Mouse (Mus musculus): ENCODE measurements at regions not wholly inside any gene's neighbourhood (a gene's known extent, or its start where the extent isn't known, plus 50 kb on each side); places are given as distances from the start of the nearest gene placed in this dataset.

DNA sequence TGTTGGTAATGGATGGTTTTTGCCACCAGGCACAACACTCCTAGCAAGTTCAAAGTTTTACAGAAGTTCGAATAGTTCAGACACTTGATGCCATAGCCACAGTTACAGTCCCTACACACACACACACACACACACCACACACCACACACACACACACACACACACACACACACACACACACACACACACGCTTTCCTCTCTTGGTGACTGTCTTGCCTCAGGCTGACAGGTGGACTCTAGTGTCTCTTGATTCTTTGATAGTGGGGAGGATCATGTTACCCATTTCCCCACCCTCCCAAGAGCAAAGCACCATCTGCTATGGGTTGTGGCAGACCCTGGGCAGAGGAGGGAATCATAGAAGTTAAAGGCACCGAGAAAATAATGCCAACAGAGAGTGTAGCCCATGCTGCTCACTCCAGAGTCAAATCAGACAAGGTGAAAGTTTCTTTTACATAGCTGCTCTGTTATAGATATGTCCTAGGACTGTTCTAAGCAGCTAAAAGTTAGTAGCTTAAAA is 75.9 kb downstream of the Klhl25 start:
- DNase-seq (ENCODE audit: low spot score) = no peak
- intact Hi-C loops (cut with DNase I) = loop anchor here (10.0 kb wide), 1 partner anchor 431 kb away; no protein-coding TSS in a partner anchor

DNA sequence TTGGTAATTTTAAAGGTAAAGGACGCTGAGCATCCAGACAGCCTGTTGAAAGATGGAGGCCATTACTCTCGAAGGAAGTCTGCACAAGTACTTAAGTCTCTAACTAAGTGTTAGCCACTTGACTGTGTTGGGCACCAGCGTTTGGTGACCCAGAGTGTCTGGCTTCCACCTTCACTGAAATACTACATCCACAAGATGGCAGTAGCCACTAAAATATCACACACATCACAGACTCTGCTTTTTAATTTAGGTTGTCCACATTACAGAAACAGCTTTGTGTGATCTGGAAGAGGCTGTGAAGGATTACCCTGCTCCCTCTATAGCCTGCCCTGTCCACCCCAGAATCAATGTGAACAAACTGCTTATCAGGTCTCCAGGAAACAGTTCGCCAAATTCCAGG is 79.4 kb downstream of the Klhl25 start:
- no peak for DNase-seq (ENCODE audit: low spot score)
- intact Hi-C loops (cut with DNase I) = loop anchor here (10.0 kb wide), 1 partner anchor 427 kb away; no protein-coding TSS in a partner anchor

DNA sequence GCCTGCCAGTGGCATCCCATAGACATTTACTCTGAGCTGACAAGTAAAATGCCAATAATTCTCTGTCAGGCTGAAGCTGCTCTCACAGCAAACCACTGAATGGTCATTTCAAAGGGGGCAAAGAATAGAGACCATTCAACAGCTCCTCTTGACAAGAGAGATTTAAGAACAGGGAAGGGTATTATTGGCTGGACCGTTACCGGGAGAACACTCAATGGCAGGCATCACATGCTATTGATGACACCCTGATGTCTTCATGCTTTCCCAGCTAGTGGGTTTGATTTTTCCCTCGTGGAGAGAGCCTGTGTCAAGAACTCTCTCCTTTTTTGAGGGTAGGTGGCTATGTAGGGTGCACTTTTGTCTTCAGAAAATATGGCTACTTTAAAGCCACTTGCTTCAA is 95.7 kb downstream of the Klhl25 start:
- DNase-seq (ENCODE audit: low spot score) = no peak
- intact Hi-C loops (cut with DNase I) = no loop called here

DNA sequence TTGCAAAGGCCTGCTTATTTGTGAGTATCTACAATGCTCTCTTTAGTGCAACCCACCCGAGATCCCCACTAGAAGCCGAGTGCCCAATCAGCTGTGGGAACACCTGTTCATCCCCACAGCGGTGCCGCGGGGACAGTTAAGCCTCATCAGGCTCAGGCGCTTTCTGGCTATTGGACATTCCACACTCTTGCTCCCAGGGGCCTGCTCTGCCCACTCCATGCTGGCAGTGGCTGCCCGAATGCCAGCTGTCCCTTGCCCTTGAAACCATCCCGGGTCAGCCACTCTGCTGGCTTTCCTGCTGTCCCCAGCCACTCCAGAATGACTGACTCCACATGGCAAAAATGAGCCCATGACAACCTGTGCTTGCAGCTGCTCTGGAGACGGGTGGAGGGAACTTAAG is 107.6 kb downstream of the Klhl25 start:
- intact Hi-C loops (cut with DNase I) = no loop called here
- DNase-seq (ENCODE audit: low spot score) = no peak

DNA sequence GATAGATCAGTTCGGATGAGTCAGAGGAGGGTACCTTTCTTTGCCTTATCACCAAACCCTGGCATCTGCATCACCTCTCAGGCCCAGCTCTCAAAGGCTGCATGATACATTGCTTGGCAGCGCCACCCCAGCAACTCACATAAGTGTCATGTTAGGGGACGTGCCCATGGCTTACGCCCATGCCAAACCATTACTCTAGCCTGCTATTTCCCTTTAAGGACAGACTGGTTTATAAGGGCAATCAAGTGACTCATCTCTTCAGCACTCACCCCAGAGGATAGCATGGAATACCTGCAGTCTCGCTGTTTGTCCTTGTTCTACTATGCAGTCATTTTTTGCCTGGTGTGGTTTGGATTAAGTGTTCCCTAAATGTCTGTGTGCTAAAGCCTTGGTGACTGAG is 109.3 kb downstream of the Klhl25 start:
- intact Hi-C loops (cut with DNase I) = no loop called here
- no peak for DNase-seq (ENCODE audit: low spot score)

DNA sequence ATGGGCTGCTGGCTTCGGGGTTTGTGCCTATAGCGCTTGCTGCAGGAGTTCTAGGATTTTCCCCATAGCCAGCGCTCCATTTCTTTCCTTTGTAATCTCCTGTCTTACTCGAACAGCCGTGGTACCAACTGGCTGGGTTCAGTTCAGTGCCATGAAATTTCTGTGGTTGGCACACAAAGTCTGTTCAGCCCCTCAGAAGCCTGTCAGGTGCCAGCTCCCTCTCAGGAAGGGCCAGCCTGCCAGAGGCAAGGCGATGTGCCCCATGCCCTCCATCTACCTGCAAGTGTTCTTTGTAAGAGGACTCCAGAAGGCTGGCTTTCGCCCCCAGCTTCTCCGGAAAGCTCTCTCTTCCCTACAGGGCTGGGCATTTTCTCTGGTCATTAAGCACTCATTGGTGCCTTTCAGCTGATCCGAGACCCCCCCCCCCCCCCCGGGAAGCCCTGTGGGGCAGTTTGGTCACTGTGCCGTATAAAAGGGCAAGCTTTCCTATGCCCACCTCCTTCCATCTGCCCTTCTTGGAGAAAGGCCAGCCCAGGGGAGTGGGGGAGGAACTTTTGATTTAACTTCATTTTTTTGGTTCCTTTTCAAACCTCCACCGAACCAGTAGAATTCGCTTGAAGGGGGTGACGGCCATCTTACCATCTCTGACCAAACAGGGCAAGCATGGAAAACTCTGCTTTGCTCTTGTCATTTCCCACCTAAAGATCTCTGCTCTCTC is 112.0 kb downstream of the Klhl25 start:
- DNase-seq (ENCODE audit: low spot score) = no peak
- intact Hi-C loops (cut with DNase I) = no loop called here

DNA sequence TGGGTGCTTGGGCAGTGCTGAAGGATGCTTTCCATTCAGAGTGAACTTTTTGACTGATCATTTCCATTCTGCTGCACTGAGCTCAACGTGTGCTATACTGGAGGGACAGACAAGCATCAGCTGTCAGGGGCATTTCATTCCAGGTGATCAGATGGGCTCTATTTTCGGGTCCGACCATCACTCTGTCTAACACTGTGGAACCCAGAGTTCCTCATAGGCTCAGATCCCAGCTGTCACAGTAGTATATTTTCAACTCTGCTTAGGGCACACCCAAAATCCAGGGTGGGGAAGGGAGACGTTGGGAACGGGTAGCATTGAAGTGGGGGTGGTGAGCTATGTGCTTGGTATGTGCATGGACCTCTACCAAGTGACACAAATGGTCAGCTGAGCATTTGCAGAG is 120.1 kb downstream of the Klhl25 start:
- intact Hi-C loops (cut with DNase I) = no loop called here
- DNase-seq (ENCODE audit: low spot score) = no peak

DNA sequence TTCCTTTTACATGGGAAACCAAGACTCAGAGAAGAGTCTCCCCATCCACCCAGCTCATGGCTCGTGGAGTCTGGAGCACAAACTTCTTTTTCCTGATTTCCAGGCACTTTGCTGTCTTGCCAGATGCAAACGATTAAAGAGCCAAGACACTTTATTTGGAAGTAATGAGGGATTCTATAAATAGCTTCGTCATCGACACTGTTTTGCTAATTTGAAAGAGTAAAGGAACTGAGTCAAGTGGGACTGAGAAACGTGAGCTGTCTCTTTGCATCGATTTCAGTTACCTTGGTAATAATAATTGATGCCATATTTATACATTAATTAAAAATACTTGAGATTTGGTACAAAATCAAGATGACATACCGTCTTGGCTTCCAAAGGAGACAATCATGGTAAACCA is 122.8 kb downstream of the Klhl25 start:
- intact Hi-C loops (cut with DNase I) = no loop called here
- no peak for DNase-seq (ENCODE audit: low spot score)

DNA sequence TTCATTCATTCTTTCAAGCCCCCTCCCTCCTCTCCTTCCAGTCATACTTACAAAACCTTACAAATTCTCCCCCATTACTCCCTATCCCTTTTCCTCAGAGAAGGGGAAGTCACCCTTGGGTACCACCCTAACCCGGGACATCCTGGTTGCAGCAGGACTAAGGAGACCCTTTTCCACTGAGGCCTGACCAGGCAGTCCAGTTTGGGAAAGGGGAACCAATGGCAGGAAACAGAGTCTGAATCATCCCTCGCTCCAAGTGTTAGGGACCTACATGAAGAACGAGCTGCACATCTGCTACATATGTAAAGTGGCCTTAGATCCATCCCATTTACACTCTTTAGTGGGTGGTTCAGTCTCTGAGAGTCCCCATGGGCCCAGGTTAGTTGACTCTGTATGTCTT is 123.6 kb downstream of the Klhl25 start:
- intact Hi-C loops (cut with DNase I) = no loop called here
- DNase-seq (ENCODE audit: low spot score) = no peak

DNA sequence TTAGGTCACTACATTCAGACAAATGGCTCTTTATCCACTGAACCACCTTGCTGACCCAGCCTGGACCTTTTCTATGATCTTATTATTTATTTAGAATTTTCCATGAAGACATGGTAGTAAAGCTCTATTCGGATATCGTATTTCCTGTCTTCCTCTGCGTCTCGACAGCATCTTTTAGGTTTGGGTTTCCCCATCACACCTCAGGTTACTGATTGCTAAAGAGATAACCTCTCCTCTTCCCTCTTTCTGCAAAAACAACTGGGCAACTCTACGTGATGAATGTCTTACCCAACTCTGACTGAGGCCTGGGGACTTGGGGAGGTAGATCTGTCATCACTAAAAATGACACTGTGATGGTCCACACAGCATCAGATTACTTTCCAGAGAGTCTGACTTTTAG is 133.4 kb downstream of the Klhl25 start:
- intact Hi-C loops (cut with DNase I) = no loop called here
- DNase-seq (ENCODE audit: low spot score) = no peak

DNA sequence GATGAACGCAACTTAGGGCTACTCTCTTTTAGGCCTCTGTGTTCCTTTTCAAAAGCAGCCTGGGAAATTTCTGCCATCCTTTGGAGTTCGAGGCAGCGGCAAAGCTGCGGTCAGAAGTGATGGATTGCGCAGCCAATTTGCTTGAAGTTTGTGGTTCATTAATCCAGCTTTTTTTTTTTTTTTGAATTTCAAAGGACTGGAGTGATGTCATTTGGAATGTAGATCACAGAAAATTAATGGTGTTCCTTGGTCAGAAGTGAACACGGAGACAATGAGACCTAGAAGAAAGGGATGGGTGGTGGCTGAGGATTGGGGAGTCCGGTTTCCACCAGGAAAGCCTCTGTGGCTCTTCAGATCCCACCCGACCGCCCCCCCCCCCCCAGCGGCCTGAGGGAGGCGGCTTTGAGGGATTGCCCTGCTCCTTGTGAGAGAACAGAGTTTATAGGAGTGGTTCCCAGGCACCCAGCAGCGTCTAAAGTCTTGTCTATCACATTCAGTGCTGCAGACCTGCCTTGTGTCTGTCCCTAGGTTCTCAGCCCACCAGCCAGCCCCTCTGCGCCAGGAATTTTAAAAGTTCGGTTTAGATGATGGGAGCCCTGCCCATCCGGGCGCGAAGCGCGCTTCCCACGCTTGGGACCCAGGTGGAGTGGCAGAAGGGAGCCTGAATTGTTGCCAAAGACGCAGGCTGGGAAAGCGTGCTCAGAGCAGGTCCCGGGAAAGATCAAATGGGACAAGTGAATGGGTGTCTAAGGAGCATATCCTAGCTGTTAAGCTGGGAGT is 135.1 kb downstream of the Klhl25 start:
- intact Hi-C loops (cut with DNase I) = no loop called here
- no peak for DNase-seq (ENCODE audit: low spot score)

DNA sequence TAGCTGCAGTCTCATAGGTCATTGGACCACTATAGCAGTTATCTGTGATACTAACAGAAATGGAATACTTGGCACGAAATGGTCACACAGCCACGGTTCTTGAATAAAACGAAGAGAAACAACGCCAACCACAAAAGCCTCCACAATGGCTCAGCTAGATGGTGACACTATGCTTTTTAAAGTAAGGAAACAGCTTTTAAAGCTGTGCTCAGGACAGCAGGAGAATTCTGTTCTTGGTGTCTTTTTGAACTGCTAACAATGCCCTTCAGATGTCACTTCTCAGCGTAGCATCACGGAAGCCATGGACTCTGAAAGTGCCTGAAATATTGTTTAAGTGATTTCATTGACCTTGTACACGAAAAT is 135.7 kb downstream of the Klhl25 start:
- intact Hi-C loops (cut with DNase I) = no loop called here
- DNase-seq (ENCODE audit: low spot score) = no peak

DNA sequence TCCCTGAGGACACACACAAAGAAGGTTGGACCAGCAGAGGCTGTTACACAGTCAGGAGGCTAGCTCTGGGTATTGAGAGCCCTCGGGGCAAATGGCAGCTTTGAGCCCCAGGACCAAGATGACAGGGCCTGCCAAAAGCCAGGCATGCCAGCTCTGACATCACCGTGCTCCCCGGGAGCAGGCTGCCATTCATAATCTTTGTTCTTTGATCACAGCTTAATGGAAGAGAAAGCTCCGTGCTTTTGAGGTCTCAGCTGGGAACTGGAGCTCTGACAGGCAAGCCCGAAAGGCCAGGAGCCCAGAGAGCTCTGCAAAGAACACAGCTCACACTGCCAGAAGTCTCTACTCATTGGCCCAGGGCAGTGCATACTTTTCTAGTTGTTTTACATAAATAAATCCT is 150.7 kb downstream of the Klhl25 start:
- DNase-seq (ENCODE audit: low spot score) = no peak
- intact Hi-C loops (cut with DNase I) = no loop called here

DNA sequence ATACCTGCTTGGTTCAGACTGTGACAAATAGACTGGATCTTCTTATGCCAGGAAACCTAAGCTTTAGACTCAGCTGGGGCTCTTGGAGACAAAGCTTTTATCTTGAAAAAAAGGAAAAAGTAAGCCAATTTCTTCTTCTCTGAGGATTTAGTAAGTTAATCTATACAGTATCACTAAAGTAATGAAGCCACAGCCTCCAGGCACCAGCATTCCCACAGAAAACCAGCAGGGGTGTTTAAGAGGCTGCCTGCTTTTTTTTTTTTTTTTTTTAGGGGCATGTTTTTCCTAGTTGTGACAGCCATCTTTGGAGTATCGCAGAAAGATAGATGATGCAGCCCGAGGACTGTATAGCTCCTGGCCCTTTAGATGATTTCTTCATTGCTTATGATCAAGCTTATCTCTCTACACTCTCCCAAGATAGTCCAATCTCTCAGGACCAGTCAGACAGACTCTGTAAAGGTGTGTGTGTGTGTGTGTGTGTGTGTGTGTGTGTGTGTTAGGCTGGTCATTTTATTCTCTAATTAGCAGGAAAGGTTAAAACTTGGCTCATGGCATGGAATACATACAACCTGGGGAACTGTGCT is 151.3 kb downstream of the Klhl25 start:
- DNase-seq (ENCODE audit: low spot score) = no peak
- intact Hi-C loops (cut with DNase I) = no loop called here

DNA sequence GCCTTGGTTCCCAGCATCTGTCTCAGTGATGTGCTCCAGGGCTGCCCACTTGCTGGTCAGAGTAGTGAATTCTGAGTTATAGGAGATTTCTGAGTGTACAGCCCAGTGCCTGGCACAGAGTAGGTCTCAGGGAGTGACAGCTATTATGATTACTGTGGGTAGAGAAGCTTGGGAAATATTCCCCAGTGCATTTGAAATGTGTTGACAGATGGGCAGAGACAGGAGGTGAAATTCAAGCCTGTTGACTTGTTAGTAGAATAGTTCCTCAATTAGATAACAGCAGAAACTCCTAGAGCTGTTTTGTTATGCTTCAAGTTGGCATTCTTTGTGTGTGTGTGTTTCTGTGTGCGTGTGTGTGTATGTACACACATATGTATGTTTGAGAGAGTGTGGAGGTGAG is 152.9 kb downstream of the Klhl25 start:
- intact Hi-C loops (cut with DNase I) = no loop called here
- DNase-seq (ENCODE audit: low spot score) = no peak

DNA sequence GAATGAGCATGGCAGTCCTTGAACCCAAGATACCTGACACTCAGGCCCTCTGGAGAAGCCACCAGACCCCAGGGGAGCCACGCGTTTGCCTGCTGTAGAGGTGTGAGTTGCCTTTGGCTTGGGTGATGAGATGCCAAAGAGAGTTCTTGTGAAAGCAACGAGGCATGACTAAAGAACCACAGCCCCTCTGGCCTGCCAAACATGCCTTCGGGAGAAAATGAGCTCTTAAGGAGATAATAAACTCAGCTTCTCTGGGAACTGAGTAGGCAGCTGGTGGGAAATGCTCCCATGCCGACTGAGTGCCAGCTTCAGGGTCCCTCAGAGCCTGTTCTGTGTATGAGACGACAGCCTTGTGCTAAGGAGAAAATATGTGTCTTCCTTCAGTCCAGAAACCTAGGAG is 160.1 kb downstream of the Klhl25 start:
- DNase-seq (ENCODE audit: low spot score) = no peak

DNA sequence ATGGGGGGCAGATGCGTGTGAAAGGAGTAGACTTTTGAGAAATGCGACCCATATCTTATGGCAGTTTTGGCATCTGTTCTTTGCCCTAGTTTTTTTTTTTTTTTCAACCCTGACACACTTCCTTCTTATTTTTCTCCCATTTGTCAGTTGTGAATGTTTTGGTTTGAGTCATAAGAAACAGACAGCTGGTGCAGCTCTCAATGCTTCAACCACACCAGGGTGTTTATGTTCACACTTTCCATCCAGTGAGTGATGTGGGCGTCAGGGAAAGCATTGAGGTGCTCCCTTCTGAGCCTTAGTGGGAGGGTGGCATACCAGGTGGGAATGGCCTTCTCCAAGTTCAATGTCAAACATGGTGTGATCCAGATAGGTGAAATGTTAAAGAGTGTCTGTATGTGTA is 181.9 kb upstream of the Agbl1 start:
- intact Hi-C loops (cut with DNase I) = no loop called here
- DNase-seq (ENCODE audit: low spot score) = no peak

More for the DNA sequence above, 160.1 kb downstream of the Klhl25 start:
- intact Hi-C loops (cut with DNase I) = no loop called here

DNA sequence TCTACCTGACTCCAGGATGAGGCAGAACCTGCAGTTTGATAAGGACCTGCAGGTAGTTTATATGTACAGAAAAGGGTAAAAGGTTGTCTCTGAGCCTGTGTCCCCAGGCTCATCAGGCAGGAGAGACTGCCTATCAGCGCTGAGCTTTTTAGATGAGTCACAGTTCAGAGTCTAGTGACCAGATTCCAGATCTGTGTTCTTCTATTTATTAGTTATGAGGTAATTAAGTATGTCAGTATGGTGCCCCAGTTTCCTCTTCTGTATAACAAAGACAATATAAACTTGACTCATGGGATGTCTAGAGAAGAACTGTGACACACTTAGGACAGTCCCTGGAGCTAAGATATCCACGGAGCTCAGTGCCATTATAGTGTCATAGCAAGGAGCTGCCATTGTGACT is 180.3 kb upstream of the Agbl1 start:
- no peak for DNase-seq (ENCODE audit: low spot score)
- intact Hi-C loops (cut with DNase I) = no loop called here

DNA sequence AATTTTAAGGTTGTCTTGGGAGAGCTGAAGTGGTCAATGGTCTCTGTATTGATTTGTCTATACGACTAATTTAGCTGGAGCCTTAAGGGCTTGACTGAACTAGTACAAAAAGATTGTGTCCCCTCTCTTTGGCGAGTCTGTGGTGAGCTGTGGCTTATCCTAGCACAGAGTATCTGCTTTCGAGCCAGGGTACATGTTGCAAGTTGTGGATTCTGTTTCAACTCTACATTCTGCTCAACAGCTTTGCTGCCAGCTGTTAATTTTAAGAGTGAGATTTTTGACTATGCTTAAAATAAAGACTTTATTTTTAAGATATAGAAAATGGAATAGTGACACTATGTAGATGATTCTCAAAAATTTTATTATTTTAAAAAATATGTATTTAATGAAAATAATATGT is 175.8 kb upstream of the Agbl1 start:
- DNase-seq (ENCODE audit: low spot score) = no peak
- intact Hi-C loops (cut with DNase I) = no loop called here

DNA sequence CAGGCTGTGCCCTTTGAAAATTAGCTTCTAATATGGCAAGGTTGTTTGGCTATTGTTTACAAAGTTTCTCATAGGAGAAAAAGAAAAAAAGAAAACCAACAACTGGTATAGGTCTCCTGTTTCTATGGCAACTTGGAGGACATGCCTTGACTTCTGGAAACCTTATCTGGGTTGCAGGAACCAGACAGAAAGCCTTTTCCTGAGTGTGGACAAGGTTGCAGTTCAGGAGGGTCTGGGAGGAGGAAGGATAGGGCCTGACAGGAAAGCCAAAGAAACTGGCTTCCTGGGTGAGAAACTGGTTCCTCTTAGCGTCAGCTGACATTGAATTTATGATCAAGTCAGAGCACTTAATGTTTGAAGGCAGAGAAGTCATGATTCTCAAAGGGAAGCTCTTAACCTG is 130.5 kb upstream of the Agbl1 start:
- intact Hi-C loops (cut with DNase I) = no loop called here
- no peak for DNase-seq (ENCODE audit: low spot score)

DNA sequence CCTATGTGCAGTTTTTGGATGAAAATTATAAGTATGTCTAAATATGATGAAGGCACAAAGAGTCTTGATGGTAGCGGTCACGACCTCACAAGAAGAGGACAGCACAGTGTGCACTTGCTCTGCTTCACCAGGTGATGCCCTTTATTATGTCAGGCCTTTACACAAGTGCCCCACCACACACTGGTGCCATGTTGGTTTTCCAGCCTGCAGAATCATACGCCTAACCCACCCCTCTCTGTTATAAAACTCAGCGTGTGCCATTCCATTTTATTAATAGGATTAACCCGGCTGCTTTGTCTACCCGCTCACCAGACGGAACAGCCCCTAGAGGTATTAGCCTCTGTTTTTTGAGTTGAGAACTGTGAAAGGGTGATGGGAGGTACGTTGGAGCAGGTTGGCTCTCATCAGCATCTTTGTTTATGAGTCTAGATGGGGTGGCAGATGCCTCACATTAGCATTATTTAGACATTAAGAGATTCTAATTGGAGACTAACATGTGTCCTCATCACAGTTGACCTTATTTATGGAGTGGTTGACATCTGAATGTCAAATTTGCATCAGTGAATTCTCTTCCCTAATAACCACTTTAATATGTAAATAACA is 108.3 kb upstream of the Agbl1 start:
- intact Hi-C loops (cut with DNase I) = no loop called here
- no peak for DNase-seq (ENCODE audit: low spot score)

Measured in heart, postnatal 25 days (tissue).